Mouse (Mus musculus) kidney, adult 2 months (tissue): ENCODE data around the gene Kank4.

ENCODE experiments used
- CTCF ChIP-seq: fragments of 200-500 bp; conservative IDR thresholded peaks from 2 replicates; pipeline ENCODE4 v1.5.1; 2011; ENCODE audit warnings: low read depth, mild to moderate bottlenecking, control low read depth, low read length, moderate library complexity, mixed read lengths; ENCODE audit not compliant: insufficient read depth, insufficient read length
- POLR2A ChIP-seq: fragments of 200-500 bp; IDR thresholded peaks from one replicate; pipeline ENCODE4 v1.6.1; 2011; ENCODE audit warnings: low read depth, low read length, control low read depth

DNA sequence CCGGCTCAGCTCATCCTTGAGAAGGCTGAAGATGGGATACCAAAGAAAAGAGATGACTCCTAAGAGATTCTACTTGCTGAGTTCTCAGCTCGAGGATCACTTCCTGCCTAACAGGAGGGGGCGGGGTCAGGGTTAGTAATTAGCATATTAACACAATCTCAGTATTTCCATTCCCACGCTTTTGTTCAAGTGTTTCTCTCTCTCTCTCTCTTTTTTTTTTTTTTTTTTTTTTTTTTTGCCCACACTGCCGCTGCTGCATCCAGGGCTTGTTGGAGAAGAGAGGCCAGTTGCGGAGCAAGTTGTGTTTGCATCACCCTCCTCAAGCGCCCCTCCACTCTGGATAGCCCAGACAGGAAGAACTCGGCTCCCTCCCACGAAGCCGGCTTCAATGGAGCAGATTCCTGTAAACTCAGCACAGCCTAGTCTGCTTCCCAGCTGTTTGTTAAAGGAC, 27.5 kb downstream of the Kank4 start:
- TF ChIP-seq CTCF (no peak), POLR2A (no peak)
